23 mouse cellular contexts compared by ENCODE assay signal in genomic region chr12:112791026-112791425, GRCm38 (mm10). TPM values are rescaled to one million over a fixed set of nuclear protein-coding genes. Genes with fewer than 3 reads are reported as not detected.
A peak's percentile ranks its signal among the peaks of the same experiment; 100 is the strongest.
DNase-seq lines count a peak whose midpoint lies in the region; ATAC-seq and TF ChIP-seq lines count a peak whose summit lies in the region.
"Had no signal": no experiment of that assay in that cellular context is flagged by ENCODE, and none has a peak within 500 bp of the region (broad histone marks: within the 10 kb centered on the region; RNA-seq: fewer than 3 reads in every experiment).

No protein-coding gene starts in this region.

- H3K9me3 ChIP-seq in kidney, embryonic 14.5 days (ENCODE audit: control insufficient read depth, low read length): no peaks in the 10 kb centered on the region
- H3K9me3 ChIP-seq in megakaryocyte, embryonic 14.5 days: peaks cover 4% of the 10 kb centered on the region
- H3K9me3 ChIP-seq: embryonic facial prominence, embryonic 13.5 days; embryonic facial prominence, embryonic 15.5 days; forebrain, embryonic 13.5 days; forebrain, embryonic 15.5 days had no signal

- 42% methylated on average over 8 of the region's 8 CpGs for WGBS in kidney, adult 2 months
- WGBS in kidney, embryonic 14.5 days: 60% methylated on average over 8 of the region's 8 CpGs

- H3K79me2 ChIP-seq in myocyte (ENCODE audit: control insufficient read depth, insufficient read depth): peaks cover 34% of the 10 kb centered on the region

- H3K4me3 ChIP-seq in kidney, adult 2 months (ENCODE audit: insufficient read depth, low read depth, low read length): no peak overlapping the region
- H3K4me3 ChIP-seq in kidney, embryonic 14.5 days (ENCODE audit: low read length): no peak overlapping the region
- H3K4me3 ChIP-seq in megakaryocyte, embryonic 14.5 days (replicated peaks): peak overlapping the region; percentile 0
- H3K4me3 ChIP-seq in embryonic fibroblast, embryonic 13.5 days (ENCODE audit: insufficient read depth, low read length): no peak overlapping the region
- H3K4me3 ChIP-seq in myocyte: no peak overlapping the region
- H3K4me3 ChIP-seq: embryonic facial prominence, embryonic 13.5 days; embryonic facial prominence, embryonic 15.5 days; forebrain, embryonic 13.5 days; forebrain, embryonic 15.5 days had no signal

- ATAC-seq in kidney, embryonic 14.5 days (ENCODE audit: low FRiP score, low TSS enrichment): no peak
- no peak for ATAC-seq in megakaryocyte, adult 5-6 weeks (ENCODE audit: poor library complexity, severe bottlenecking)
- ATAC-seq: forebrain, embryonic 13.5 days; forebrain, embryonic 15.5 days had no signal

- H3K4me1 ChIP-seq in kidney, adult 2 months (ENCODE audit: control insufficient read depth, insufficient read depth, low read length): no peaks in the 10 kb centered on the region
- H3K4me1 ChIP-seq in kidney, embryonic 14.5 days (ENCODE audit: control insufficient read depth, insufficient read depth, low read length): peaks cover 4% of the 10 kb centered on the region; the same call in 1 of the 2 replicates
- H3K4me1 ChIP-seq in megakaryocyte, embryonic 14.5 days: peaks cover 31% of the 10 kb centered on the region
- H3K4me1 ChIP-seq in embryonic fibroblast, embryonic 13.5 days (ENCODE audit: control insufficient read depth, insufficient read depth, low read length): peaks cover 9% of the 10 kb centered on the region; the same call in 1 of the 2 replicates

- H3K27ac ChIP-seq in kidney, adult 2 months (ENCODE audit: insufficient read depth, low read depth, low read length): no peak overlapping the region
- H3K27ac ChIP-seq in kidney, embryonic 14.5 days (ENCODE audit: low read depth, low read length): no peak overlapping the region
- H3K27ac ChIP-seq in embryonic fibroblast, embryonic 13.5 days (ENCODE audit: insufficient read depth, low read length): no peak overlapping the region
- H3K27ac ChIP-seq: embryonic facial prominence, embryonic 13.5 days; embryonic facial prominence, embryonic 15.5 days; forebrain, embryonic 13.5 days; forebrain, embryonic 15.5 days had no signal

- no peaks in the 10 kb centered on the region for H3K27me3 ChIP-seq in kidney, adult 2 months (replicated peaks; ENCODE audit: control insufficient read depth, insufficient read depth, low read length)
- no peaks in the 10 kb centered on the region for H3K27me3 ChIP-seq in kidney, embryonic 14.5 days (ENCODE audit: control insufficient read depth, insufficient read depth, low read length)
- peaks cover 80% of the 10 kb centered on the region for H3K27me3 ChIP-seq in megakaryocyte, embryonic 14.5 days (replicated peaks)
- H3K27me3 ChIP-seq in myocyte (ENCODE audit: control insufficient read depth, insufficient read depth, insufficient read length): no peaks in the 10 kb centered on the region
- H3K27me3 ChIP-seq: embryonic facial prominence, embryonic 13.5 days; embryonic facial prominence, embryonic 15.5 days; forebrain, embryonic 13.5 days; forebrain, embryonic 15.5 days had no signal

- H3ac ChIP-seq in myocyte (ENCODE audit: control insufficient read depth, insufficient read length): no peak overlapping the region

- TF ChIP-seq POLR2A in kidney, adult 2 months (IDR thresholded peaks at IDR 0.05; ENCODE audit: low read depth, low read length): no peak
- TF ChIP-seq POLR2A in embryonic fibroblast, embryonic 13.5 days (IDR thresholded peaks at IDR 0.05; ENCODE audit: low read depth, low read length): 0 out of 2 replicates have a peak, but pooled peaks have one; percentile 3
- no peak for TF ChIP-seq POLR2A in myocyte (IDR thresholded peaks at IDR 0.05; ENCODE audit: insufficient read length, low read depth)

- no peak overlapping the region for H3K4me2 ChIP-seq in kidney, embryonic 14.5 days (replicated peaks; ENCODE audit: low read depth, low read length)
- no peak overlapping the region for H3K4me2 ChIP-seq in myocyte (ENCODE audit: low read depth)
- H3K4me2 ChIP-seq: embryonic facial prominence, embryonic 13.5 days; embryonic facial prominence, embryonic 15.5 days; forebrain, embryonic 13.5 days; forebrain, embryonic 15.5 days had no signal

- no peaks in the 10 kb centered on the region for H3K36me3 ChIP-seq in kidney, adult 2 months (ENCODE audit: control insufficient read depth, insufficient read depth, low read length)
- no peaks in the 10 kb centered on the region for H3K36me3 ChIP-seq in kidney, embryonic 14.5 days (ENCODE audit: control insufficient read depth, insufficient read depth, low read length)
- peaks cover 1% of the 10 kb centered on the region for H3K36me3 ChIP-seq in megakaryocyte, embryonic 14.5 days (replicated peaks; ENCODE audit: low read length)
- H3K36me3 ChIP-seq in myocyte (ENCODE audit: control insufficient read depth, insufficient read depth): peaks cover 16% of the 10 kb centered on the region
- H3K36me3 ChIP-seq: embryonic facial prominence, embryonic 13.5 days; embryonic facial prominence, embryonic 15.5 days; forebrain, embryonic 15.5 days had no signal

- no peak overlapping the region for H3K9ac ChIP-seq in kidney, embryonic 14.5 days (ENCODE audit: low read depth, low read length)
- H3K9ac ChIP-seq: embryonic facial prominence, embryonic 13.5 days; embryonic facial prominence, embryonic 15.5 days; forebrain, embryonic 13.5 days; forebrain, embryonic 15.5 days had no signal

- peak; percentile 29 for DNase-seq in kidney, adult 2 months
- DNase-seq in left cerebral cortex, adult 18-20 months (ENCODE audit: low spot score in 2 of 2): no peak
- DNase-seq: adrenal gland, adult 2 months; adrenal gland, postnatal 10 days; adrenal gland, postnatal 25 days; cerebellum, adult 11 months; cerebellum, adult 18-20 months; cerebellum, adult 8-10 months; cerebellum, adult 9-11 months; cerebellum, postnatal 14 days; cerebellum, postnatal 36 days; embryo, embryonic 11 days had no signal

- TF ChIP-seq CTCF in kidney, adult 2 months (conservative IDR thresholded peaks at IDR 0.05; ENCODE audit: insufficient read depth, insufficient read length, low read depth, low read length): no peak
- TF ChIP-seq CTCF in embryonic fibroblast, embryonic 13.5 days (IDR thresholded peaks at IDR 0.05; ENCODE audit: borderline replicate concordance, insufficient read depth, low read length): no peak

TF ChIP-seq in myocyte, 11 proteins besides CTCF, POLR2A, EP300 and RAD21:
- TF ChIP-seq E2F4 (IDR thresholded peaks at IDR 0.05; ENCODE audit: insufficient read depth) (no peak), POLR2AphosphoS2 (IDR thresholded peaks at IDR 0.05; ENCODE audit: insufficient read length, low read depth) (peak; percentile 7)
TF ChIP-seq in myocyte: peak in this region for 1.

RNA-seq across cellular contexts. Expression of gene Ahnak2, which starts 11.4 kb away (rescaled TPM):
- polyA plus RNA-seq in kidney, adult 2 months (2012; rRNA removed): 0.70 and 0.99 TPM in 2 replicates
- 0.53 and 0.86 TPM in 2 replicates for polyA plus RNA-seq in kidney, embryonic 14.5 days (2014; fragmentation: Nextera tagmentation; extraction: Ambion mirVana)
- polyA plus RNA-seq in megakaryocyte, embryonic 14.5 days (2012; ENCODE audit: insufficient read depth, low replicate concordance): 3.3 TPM in 1 of 2 replicates, not detected in the other
- total RNA-seq in megakaryocyte, adult 5-6 weeks (2015): not detected in 2 replicates
- 0.04 and 0.15 TPM in 2 replicates for total RNA-seq in megakaryocyte, adult 5-6 weeks (2017)
- polyA plus RNA-seq in embryonic fibroblast, embryonic 13.5 days (2011; ENCODE audit: insufficient read length, low read depth, missing spikeins): 170 and 211 TPM in 2 replicates
- polyA plus RNA-seq in myocyte (2012; fragmentation: generic; extraction: Trizol): 24.4 TPM
- 1 to 10 TPM; 5.8 to 6.6 TPM for total RNA-seq in left cerebral cortex, adult 18-20 months (2021)
- total RNA-seq: common myeloid progenitor, adult 5-6 weeks had no signal

RNA-seq across cellular contexts. Expression of gene Clba1, which starts 17.7 kb away (rescaled TPM):
- 19.1 and 22.5 TPM in 2 replicates for polyA plus RNA-seq in kidney, adult 2 months (2012; rRNA removed)
- polyA plus RNA-seq in kidney, embryonic 14.5 days (2014; fragmentation: Nextera tagmentation; extraction: Ambion mirVana): 8.5 and 8.9 TPM in 2 replicates
- polyA plus RNA-seq in megakaryocyte, embryonic 14.5 days (2012; ENCODE audit: insufficient read depth, low replicate concordance): 8.2 and 25.4 TPM in 2 replicates
- 0.16 and 0.32 TPM in 2 replicates for total RNA-seq in megakaryocyte, adult 5-6 weeks (2015)
- 0.40 and 0.69 TPM in 2 replicates for total RNA-seq in megakaryocyte, adult 5-6 weeks (2017)
- 13.0 and 18.5 TPM in 2 replicates for polyA plus RNA-seq in embryonic fibroblast, embryonic 13.5 days (2011; ENCODE audit: insufficient read length, low read depth, missing spikeins)
- 9.6 TPM for polyA plus RNA-seq in myocyte (2012; fragmentation: generic; extraction: Trizol)
- 10 to 100 TPM; 19.6 to 22.1 TPM for total RNA-seq in left cerebral cortex, adult 18-20 months (2021)

RNA-seq across cellular contexts. Expression of gene Pld4, which starts 30.6 kb away (rescaled TPM):
- 19.6 and 23.7 TPM in 2 replicates for polyA plus RNA-seq in kidney, adult 2 months (2012; rRNA removed)
- 4.8 and 7.8 TPM in 2 replicates for polyA plus RNA-seq in kidney, embryonic 14.5 days (2014; fragmentation: Nextera tagmentation; extraction: Ambion mirVana)
- 11.4 and 36.3 TPM in 2 replicates for polyA plus RNA-seq in megakaryocyte, embryonic 14.5 days (2012; ENCODE audit: insufficient read depth, low replicate concordance)
- 532 and 545 TPM in 2 replicates for total RNA-seq in megakaryocyte, adult 5-6 weeks (2015)
- total RNA-seq in megakaryocyte, adult 5-6 weeks (2017): 316 and 364 TPM in 2 replicates
- 0.30 and 4.2 TPM in 2 replicates for polyA plus RNA-seq in embryonic fibroblast, embryonic 13.5 days (2011; ENCODE audit: insufficient read length, low read depth, missing spikeins)
- 0.08 TPM for polyA plus RNA-seq in myocyte (2012; fragmentation: generic; extraction: Trizol)
- 1 to 10 TPM; 9.7 to 10.0 TPM for total RNA-seq in left cerebral cortex, adult 18-20 months (2021)
- polyA plus RNA-seq: C2C12 had no signal

RNA-seq across cellular contexts. Expression of gene Cdca4, which starts 38.2 kb away (rescaled TPM):
- polyA plus RNA-seq in kidney, adult 2 months (2012; rRNA removed): 10.3 and 10.6 TPM in 2 replicates
- 117 and 148 TPM in 2 replicates for polyA plus RNA-seq in kidney, embryonic 14.5 days (2014; fragmentation: Nextera tagmentation; extraction: Ambion mirVana)
- polyA plus RNA-seq in megakaryocyte, embryonic 14.5 days (2012; ENCODE audit: insufficient read depth, low replicate concordance): 3.2 and 11.7 TPM in 2 replicates
- total RNA-seq in megakaryocyte, adult 5-6 weeks (2015): 62.0 and 67.7 TPM in 2 replicates
- 48.9 and 57.9 TPM in 2 replicates for total RNA-seq in megakaryocyte, adult 5-6 weeks (2017)
- polyA plus RNA-seq in embryonic fibroblast, embryonic 13.5 days (2011; ENCODE audit: insufficient read length, low read depth, missing spikeins): 44.1 and 53.6 TPM in 2 replicates
- 21.5 TPM for polyA plus RNA-seq in myocyte (2012; fragmentation: generic; extraction: Trizol)
- total RNA-seq in left cerebral cortex, adult 18-20 months (2021): 10 to 100 TPM; 10.8 to 12.9 TPM
